Comparison of ENCODE assay signal across 8 mouse cellular contexts in the genomic region with DNA sequence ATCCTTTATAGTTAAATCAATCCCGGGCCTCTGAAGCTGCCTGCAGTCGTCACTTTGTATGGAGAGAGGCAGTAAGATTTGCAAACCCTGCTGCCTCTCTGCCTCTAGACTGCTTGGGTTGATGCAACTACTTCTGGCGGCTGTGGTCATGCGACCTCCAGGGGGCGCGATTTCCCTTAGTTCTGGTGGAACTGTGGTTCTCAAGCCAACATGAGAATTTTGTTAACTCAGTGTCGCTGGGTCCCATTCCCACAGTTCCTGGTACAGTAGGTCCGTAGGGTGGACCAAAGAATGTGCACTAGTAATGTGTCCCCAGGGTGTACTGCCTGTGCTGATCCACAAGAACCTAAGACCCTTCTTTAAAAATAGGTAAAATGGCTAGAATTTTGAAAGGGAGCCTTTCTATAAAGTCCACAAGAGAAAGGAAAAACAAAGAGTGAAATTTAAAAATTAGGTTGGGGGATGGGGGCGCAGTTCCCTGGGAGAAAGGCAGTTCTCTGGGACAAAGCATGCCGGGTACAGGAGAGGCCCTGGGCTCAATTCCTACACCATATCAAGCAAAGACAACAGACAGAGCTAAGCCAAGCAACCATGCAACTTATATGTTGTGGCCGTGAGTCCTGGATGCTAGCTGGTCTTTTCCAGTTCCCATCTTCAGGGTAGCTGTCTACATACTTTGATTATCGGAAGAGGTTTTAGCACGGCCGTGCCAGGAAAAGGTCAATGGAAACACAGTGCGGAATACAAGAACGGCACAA.
A peak's percentile ranks its signal among the peaks of the same experiment; 100 is the strongest.
DNase-seq lines count a peak whose midpoint lies in the region; ATAC-seq and TF ChIP-seq lines count a peak whose summit lies in the region.

No protein-coding gene starts in this region.

- TF ChIP-seq POLR2A in bone marrow macrophage, adult 2 months (IDR thresholded peaks at IDR 0.05; ENCODE audit: borderline replicate concordance, low read depth, low read length): no peak
- TF ChIP-seq POLR2A in liver, adult 2 months (IDR thresholded peaks at IDR 0.05; ENCODE audit: extremely low read depth, insufficient read depth, low read length): no peak

- H3K27me3 ChIP-seq in C2C12 (ENCODE audit: control insufficient read depth, insufficient read depth, insufficient read length): no peaks in the 10 kb centered on the region
- no peaks in the 10 kb centered on the region for H3K27me3 ChIP-seq in forebrain, embryonic 10.5 days (ENCODE audit: poor library complexity, severe bottlenecking)
- H3K27me3 ChIP-seq in heart, embryonic 14.5 days (ENCODE audit: control insufficient read depth, insufficient read depth, low read length): no peaks in the 10 kb centered on the region
- H3K27me3 ChIP-seq in kidney, postnatal 0 days (ENCODE audit: insufficient read depth, low read length): no peaks in the 10 kb centered on the region
- no peaks in the 10 kb centered on the region for H3K27me3 ChIP-seq in liver, adult 2 months (ENCODE audit: control insufficient read depth, insufficient read depth, low read length)

- H3K4me1 ChIP-seq in bone marrow macrophage, adult 2 months (ENCODE audit: control insufficient read depth, insufficient read depth, low read length): peaks cover 5% of the 10 kb centered on the region; the same call in 1 of the 2 replicates
- H3K4me1 ChIP-seq in forebrain, embryonic 10.5 days: peaks cover 4% of the 10 kb centered on the region
- H3K4me1 ChIP-seq in heart, embryonic 14.5 days (ENCODE audit: control insufficient read depth in 2 of 2, insufficient read depth in 2 of 2, low read length in 2 of 2): peaks cover 12 to 23% of the 10 kb centered on the region in 2 experiments
- H3K4me1 ChIP-seq in kidney, postnatal 0 days (replicated peaks; ENCODE audit: insufficient read depth, low read length): peaks cover 4% of the 10 kb centered on the region; the same call in 1 of the 2 replicates
- H3K4me1 ChIP-seq in liver, adult 2 months (ENCODE audit: control insufficient read depth, insufficient read depth, low read length): peaks cover 1% of the 10 kb centered on the region; the same call in 1 of the 2 replicates

- no peak overlapping the region for H3K4me3 ChIP-seq in C2C12 (ENCODE audit: insufficient read depth, poor library complexity, severe bottlenecking)
- H3K4me3 ChIP-seq in bone marrow macrophage, adult 2 months (ENCODE audit: insufficient read depth, low read length): no peak overlapping the region
- H3K4me3 ChIP-seq in forebrain, embryonic 10.5 days: no peak overlapping the region
- H3K4me3 ChIP-seq in heart, embryonic 14.5 days (ENCODE audit: control insufficient read depth in 1 of 2, insufficient read depth in 1 of 2, low read depth in 1 of 2, low read length in 2 of 2): no peak overlapping the region
- peak overlapping the region; percentile 8; the same call in 1 of the 2 replicates for H3K4me3 ChIP-seq in kidney, postnatal 0 days (replicated peaks; ENCODE audit: low read depth, low read length)
- H3K4me3 ChIP-seq in liver, adult 2 months (ENCODE audit: insufficient read depth, low read depth, low read length): no peak overlapping the region

- no peak overlapping the region for H3ac ChIP-seq in C2C12 (ENCODE audit: control insufficient read depth, insufficient read length, low read depth)

- TF ChIP-seq CTCF in C2C12 (IDR thresholded peaks at IDR 0.05; ENCODE audit: control insufficient read depth, insufficient read depth, insufficient read length): peak; percentile 74
- peak; percentile 85 for TF ChIP-seq CTCF in bone marrow macrophage, adult 2 months (IDR thresholded peaks at IDR 0.05; ENCODE audit: low read depth, low read length)
- peak; percentile 89 for TF ChIP-seq CTCF in kidney, postnatal 0 days (IDR thresholded peaks at IDR 0.05; ENCODE audit: low read depth)
- peak; percentile 95 for TF ChIP-seq CTCF in liver, adult 2 months (IDR thresholded peaks at IDR 0.05; ENCODE audit: low read depth, low read length)

- H3K36me3 ChIP-seq in C2C12 (ENCODE audit: control insufficient read depth, insufficient read depth): no peaks in the 10 kb centered on the region
- H3K36me3 ChIP-seq in forebrain, embryonic 10.5 days (replicated peaks): no peaks in the 10 kb centered on the region
- H3K36me3 ChIP-seq in heart, embryonic 14.5 days (ENCODE audit: control insufficient read depth, insufficient read depth, low read length): no peaks in the 10 kb centered on the region
- no peaks in the 10 kb centered on the region for H3K36me3 ChIP-seq in kidney, postnatal 0 days (ENCODE audit: insufficient read depth, low read length)
- no peaks in the 10 kb centered on the region for H3K36me3 ChIP-seq in liver, adult 2 months (ENCODE audit: control insufficient read depth, insufficient read depth, low read length)

- no peak overlapping the region for H3K27ac ChIP-seq in bone marrow macrophage, adult 2 months (ENCODE audit: insufficient read depth, low read depth, low read length)
- H3K27ac ChIP-seq in forebrain, embryonic 10.5 days: no peak overlapping the region
- peak overlapping the region; percentile 74 to 78 for H3K27ac ChIP-seq in heart, embryonic 14.5 days (replicated peaks in 1 of 2; ENCODE audit: control insufficient read depth in 1 of 2, insufficient read depth in 1 of 2, low read depth in 2 of 2, low read length in 2 of 2)
- H3K27ac ChIP-seq in kidney, postnatal 0 days: peak overlapping the region; percentile 57; the same call in 1 of the 2 replicates
- H3K27ac ChIP-seq in liver, adult 2 months (replicated peaks; ENCODE audit: insufficient read depth, low read depth, low read length): no peak overlapping the region

- 49% methylated on average over 16 of the region's 16 CpGs for WGBS in forebrain, embryonic 10.5 days
- WGBS in heart, embryonic 14.5 days: 34% methylated on average over 16 of the region's 16 CpGs
- WGBS in kidney, postnatal 0 days: 16% methylated on average over 16 of the region's 16 CpGs
- WGBS in liver, adult 2 months: 41% methylated on average over 16 of the region's 16 CpGs

- no peak overlapping the region for H3K9ac ChIP-seq in heart, embryonic 14.5 days (ENCODE audit: low read length)
- H3K9ac ChIP-seq in kidney, postnatal 0 days (ENCODE audit: low read depth, low read length): no peak overlapping the region
- H3K9ac ChIP-seq in liver, adult 2 months (ENCODE audit: low read depth, low read length): no peak overlapping the region

- no peaks in the 10 kb centered on the region for H3K79me2 ChIP-seq in C2C12 (ENCODE audit: control insufficient read depth, insufficient read depth)
- no peaks in the 10 kb centered on the region for H3K79me2 ChIP-seq in liver, adult 2 months (ENCODE audit: control insufficient read depth, insufficient read depth, low read length)

- H3K79me3 ChIP-seq in C2C12 (ENCODE audit: low read depth): no peaks in the 10 kb centered on the region

- H3K9me3 ChIP-seq in forebrain, embryonic 10.5 days: no peaks in the 10 kb centered on the region
- no peaks in the 10 kb centered on the region for H3K9me3 ChIP-seq in heart, embryonic 14.5 days (ENCODE audit: control insufficient read depth, low read length)
- no peaks in the 10 kb centered on the region for H3K9me3 ChIP-seq in kidney, postnatal 0 days (replicated peaks; ENCODE audit: low read length)

- H3K4me2 ChIP-seq in heart, embryonic 14.5 days (ENCODE audit: low read length): peak overlapping the region; percentile 42
- H3K4me2 ChIP-seq in kidney, postnatal 0 days (ENCODE audit: low read length): peak overlapping the region; percentile 51

- ATAC-seq in heart, embryonic 14.5 days (ENCODE audit: insufficient number of reproducible peaks, insufficient read depth, low FRiP score, low read depth): peak; percentile 64; the same call in 1 of the 2 replicates
- peak; percentile 63 for ATAC-seq in kidney, postnatal 0 days (replicated peaks; ENCODE audit: low FRiP score, low read depth)

- DNase-seq in forebrain, embryonic 10.5 days (ENCODE audit: extremely low spot score, low spot score): peak; percentile 76
- DNase-seq in kidney, postnatal 0 days (ENCODE audit: low spot score): peak; percentile 90
- DNase-seq in liver, adult 2 months (ENCODE audit: extremely low read depth, low read depth, low spot score): peak; percentile 57
- peak; percentile 88 for DNase-seq in naive thymus-derived CD4-positive, alpha-beta T cell, adult 2 months (ENCODE audit: low read depth)
- peak; percentile 84 to 95 for DNase-seq in spleen, postnatal 4 days (ENCODE audit: low spot score in 2 of 2)

TF ChIP-seq in C2C12, 6 proteins besides CTCF, POLR2A, EP300 and RAD21:
- no peak for TF ChIP-seq MYOD1 (IDR thresholded peaks at IDR 0.05; ENCODE audit: control insufficient read depth, insufficient read length, low read depth)
- TF ChIP-seq MYOG (IDR thresholded peaks at IDR 0.05; ENCODE audit: control insufficient read depth, extremely low read depth, insufficient read length): no peak
- TF ChIP-seq USF1 (IDR thresholded peaks at IDR 0.05; ENCODE audit: low read depth): no peak
- no peak for TF ChIP-seq MAX (IDR thresholded peaks at IDR 0.05)

Comparison
In these comparisons a context has a peak if more than half of its experiments do, and no peak if none do; other contexts are left out.
1. H3K27ac ChIP-seq: peak in heart, embryonic 14.5 days (2 of 2) and kidney, postnatal 0 days (single experiment); none in bone marrow macrophage, adult 2 months (single experiment), forebrain, embryonic 10.5 days (single experiment) and liver, adult 2 months (single experiment).
2. Peak in every context shown above with its lines, with median percentiles within 50 percentile points of each other: CTCF ChIP-seq and DNase-seq.